8 mouse cellular contexts compared by ENCODE assay signal in the genomic region with DNA sequence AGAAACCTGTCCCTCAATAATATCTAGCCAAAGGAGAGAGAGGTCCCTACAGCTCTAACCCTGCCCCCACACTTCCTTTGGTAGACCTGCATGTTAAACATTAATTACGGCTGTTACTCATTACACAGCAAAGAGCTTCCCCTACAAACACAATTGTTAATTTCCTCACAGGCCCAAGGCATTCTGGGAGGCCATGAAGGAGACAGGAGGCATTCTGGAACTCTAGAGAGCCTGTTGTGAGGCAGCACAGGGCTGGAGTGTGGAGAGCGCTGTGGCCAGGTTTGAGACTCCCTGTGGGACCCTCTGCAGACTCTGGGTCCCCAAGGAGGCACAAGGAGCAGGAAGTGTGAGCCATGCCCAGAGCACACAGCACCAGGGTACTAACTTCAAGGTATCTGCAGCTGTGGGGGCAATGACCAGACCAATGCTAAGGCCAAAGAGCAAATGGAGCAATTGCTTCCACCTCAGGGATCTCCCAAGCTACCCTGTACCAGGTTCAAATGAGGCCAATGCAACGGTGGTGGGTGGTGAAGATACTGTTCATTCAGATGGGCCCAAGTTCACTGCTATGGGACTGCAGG. TPM values are rescaled to one million over a fixed set of nuclear protein-coding genes. Genes with fewer than 3 reads are reported as not detected.
DNase-seq lines count a peak whose midpoint lies in the region; ATAC-seq and TF ChIP-seq lines count a peak whose summit lies in the region.
"Had no signal": no experiment of that assay in that cellular context is flagged by ENCODE, and none has a peak within 500 bp of the region (broad histone marks: within the 10 kb centered on the region; RNA-seq: fewer than 3 reads in every experiment).

No protein-coding gene starts in this region.

- peak; percentile 67 for DNase-seq in lung, embryonic 14.5 days
- no peak for DNase-seq in lung, adult 2 months
- peak; percentile 86 for DNase-seq in kidney, adult 18-20 months
- no peak for DNase-seq in right cerebral cortex, postnatal 14 days
- DNase-seq in gastrocnemius, postnatal 36 days, result no peak

- ATAC-seq in lung, embryonic 14.5 days (ENCODE audit: insufficient read depth), result peak; percentile 42
- no peak; the same call in 1 of the 2 replicates for ATAC-seq in limb, embryonic 13.5 days (ENCODE audit: low FRiP score, low read depth)
- peak; percentile 86 for ATAC-seq in stomach, embryonic 16.5 days (ENCODE audit: insufficient read depth, low FRiP score)

- H3K4me3 ChIP-seq in lung, embryonic 14.5 days (ENCODE audit: low read depth, low read length), result no peak overlapping the region
- no peak overlapping the region for H3K4me3 ChIP-seq in lung, adult 2 months (replicated peaks; ENCODE audit: extremely low read depth, low read depth, low read length)
- no peak overlapping the region for H3K4me3 ChIP-seq in limb, embryonic 13.5 days
- H3K4me3 ChIP-seq in stomach, embryonic 16.5 days (replicated peaks; ENCODE audit: low read length), result no peak overlapping the region
- H3K4me3 ChIP-seq: neural tube, embryonic 13.5 days had no signal

- H3K4me2 ChIP-seq in lung, embryonic 14.5 days, result no peak overlapping the region
- no peak overlapping the region; the same call in 1 of the 2 replicates for H3K4me2 ChIP-seq in limb, embryonic 13.5 days (replicated peaks)
- H3K4me2 ChIP-seq in stomach, embryonic 16.5 days (ENCODE audit: low read depth, low read length), result peak overlapping the region; percentile 22
- H3K4me2 ChIP-seq: neural tube, embryonic 13.5 days had no signal

- no peak for TF ChIP-seq POLR2A in lung, adult 2 months (IDR thresholded peaks at IDR 0.05; ENCODE audit: borderline replicate concordance, extremely low read depth, low read depth, low read length)

- no peaks in the 10 kb centered on the region for H3K27me3 ChIP-seq in lung, embryonic 14.5 days (ENCODE audit: insufficient read depth, low read length)
- peaks cover 10% of the 10 kb centered on the region for H3K27me3 ChIP-seq in limb, embryonic 13.5 days
- H3K27me3 ChIP-seq in stomach, embryonic 16.5 days (ENCODE audit: control insufficient read depth, insufficient read depth, low read length), result no peaks in the 10 kb centered on the region
- H3K27me3 ChIP-seq: neural tube, embryonic 13.5 days had no signal

- TF ChIP-seq CTCF in lung, embryonic 14.5 days (IDR thresholded peaks at IDR 0.05; ENCODE audit: low read depth), result no peak
- TF ChIP-seq CTCF in lung, adult 2 months (IDR thresholded peaks at IDR 0.05; ENCODE audit: insufficient read depth, low read length), result no peak

- H3K4me1 ChIP-seq in lung, embryonic 14.5 days (ENCODE audit: insufficient read depth), result peaks cover 16% of the 10 kb centered on the region
- peaks cover 23% of the 10 kb centered on the region for H3K4me1 ChIP-seq in lung, adult 2 months (ENCODE audit: control insufficient read depth, insufficient read depth, low read length)
- H3K4me1 ChIP-seq in limb, embryonic 13.5 days, result peaks cover 46% of the 10 kb centered on the region
- peaks cover 22% of the 10 kb centered on the region for H3K4me1 ChIP-seq in stomach, embryonic 16.5 days (ENCODE audit: control insufficient read depth, insufficient read depth, low read length)

- no peaks in the 10 kb centered on the region for H3K9me3 ChIP-seq in lung, embryonic 14.5 days (ENCODE audit: low read depth, low read length)
- H3K9me3 ChIP-seq in limb, embryonic 13.5 days, result no peaks in the 10 kb centered on the region
- no peaks in the 10 kb centered on the region for H3K9me3 ChIP-seq in stomach, embryonic 16.5 days (replicated peaks; ENCODE audit: control insufficient read depth, low read length)
- H3K9me3 ChIP-seq: neural tube, embryonic 13.5 days had no signal

- peaks cover 25% of the 10 kb centered on the region; the same call in 1 of the 2 replicates for H3K36me3 ChIP-seq in lung, embryonic 14.5 days (ENCODE audit: insufficient read depth)
- H3K36me3 ChIP-seq in limb, embryonic 13.5 days, result peaks cover 21% of the 10 kb centered on the region
- H3K36me3 ChIP-seq in stomach, embryonic 16.5 days (ENCODE audit: control insufficient read depth, insufficient read depth, low read length), result no peaks in the 10 kb centered on the region
- H3K36me3 ChIP-seq: neural tube, embryonic 13.5 days had no signal

- H3K27ac ChIP-seq in lung, embryonic 14.5 days (ENCODE audit: low read depth), result peak overlapping the region; percentile 82
- H3K27ac ChIP-seq in limb, embryonic 13.5 days, result peak overlapping the region; percentile 29; the same call in 1 of the 2 replicates
- peak overlapping the region; percentile 93 for H3K27ac ChIP-seq in stomach, embryonic 16.5 days (ENCODE audit: low read length)
- H3K27ac ChIP-seq: neural tube, embryonic 13.5 days had no signal

- no peak overlapping the region for H3K9ac ChIP-seq in lung, embryonic 14.5 days
- H3K9ac ChIP-seq in limb, embryonic 13.5 days, result no peak overlapping the region; the same call in 1 of the 2 replicates
- peak overlapping the region; percentile 46; the same call in 1 of the 2 replicates for H3K9ac ChIP-seq in stomach, embryonic 16.5 days (ENCODE audit: low read length)
- H3K9ac ChIP-seq: neural tube, embryonic 13.5 days had no signal

- WGBS in lung, embryonic 14.5 days, result 59% methylated on average over 3 of the region's 3 CpGs
- 60% methylated on average over 3 of the region's 3 CpGs for WGBS in lung, adult 2 months
- WGBS in limb, embryonic 13.5 days, result 20% methylated on average over 3 of the region's 3 CpGs
- WGBS in stomach, embryonic 16.5 days, result 57% methylated on average over 3 of the region's 3 CpGs

- intact Hi-C loops in gastrocnemius, postnatal 36 days (cut with DNase I), result no loop called here

RNA-seq across cellular contexts. Expression of a gene that starts 44.8 kb away (rescaled TPM):
- polyA plus RNA-seq in lung, embryonic 14.5 days (2014; fragmentation: Nextera tagmentation; extraction: Ambion mirVana), result 69.0 and 70.1 TPM in 2 replicates
- 86.4 and 109 TPM in 2 replicates for polyA plus RNA-seq in lung, adult 2 months (2012; rRNA removed)
- 53.9 and 68.1 TPM in 2 replicates for polyA plus RNA-seq in limb, embryonic 13.5 days (2015; fragmentation: Nextera tagmentation; extraction: Ambion mirVana)
- 62.0 and 65.5 TPM in 2 replicates for polyA plus RNA-seq in stomach, embryonic 16.5 days (2015; fragmentation: Nextera tagmentation; extraction: Ambion mirVana)
- 10 to 100 TPM; 80.1 to 89.9 TPM for total RNA-seq in gastrocnemius, postnatal 36 days (2021)

Comparison
In these comparisons a context has a peak if more than half of its experiments do, and no peak if none do; other contexts are left out.
1. DNase-seq: peak in lung, embryonic 14.5 days (single experiment) and kidney, adult 18-20 months (single experiment); none in lung, adult 2 months (single experiment), right cerebral cortex, postnatal 14 days (single experiment) and gastrocnemius, postnatal 36 days (0 of 2).
2. H3K27ac ChIP-seq: peak in every context shown above with its lines; median percentile 93 in stomach, embryonic 16.5 days; 82 in lung, embryonic 14.5 days; 29 in limb, embryonic 13.5 days.